Mouse (Mus musculus): ENCODE data around the gene Vps37c. TPM values are rescaled to one million over a fixed set of nuclear protein-coding genes. Genes with fewer than 3 reads are reported as not detected.

Vps37c gene
- polyA plus RNA-seq, 1 experiment from 2014 or later = 35.9 TPM

- DNase-seq (ENCODE audit: low spot score) (no peak), ATAC-seq (ENCODE audit: low read depth) (no peak)
- H3K9ac ChIP-seq (ENCODE audit: low read depth, low read length) = no peak overlapping the region
- no peaks in the 10 kb centered on the region for H3K36me3 ChIP-seq (ENCODE audit: control insufficient read depth, insufficient read depth, low read length)
- no peak overlapping the region for H3K4me3 ChIP-seq (ENCODE audit: low read depth, low read length)
- no peak overlapping the region for H3K27ac ChIP-seq (replicated peaks; ENCODE audit: low read depth, low read length)
- H3K9me3 ChIP-seq (ENCODE audit: control insufficient read depth, low read length) = no peaks in the 10 kb centered on the region
- H3K27me3 ChIP-seq (replicated peaks; ENCODE audit: control insufficient read depth, insufficient read depth, low read length) = no peaks in the 10 kb centered on the region
- peaks cover 19% of the 10 kb centered on the region; the same call in 1 of the 2 replicates for H3K4me1 ChIP-seq (ENCODE audit: control insufficient read depth, insufficient read depth, low read length)
- 47% methylated on average over 5 of the region's 5 CpGs for WGBS
- no peak overlapping the region for H3K4me2 ChIP-seq (ENCODE audit: low read depth, low read length)
These were observed 32.5 kb downstream of the Vps37c start for GRCm38 (mm10) chr19:10721064-10721463.

GRCm38 (mm10) chr19:10723084-10723483 lies 34.5 kb downstream of the Vps37c start:
- H3K4me3 ChIP-seq (ENCODE audit: low read depth, low read length) = no peak overlapping the region
- H3K36me3 ChIP-seq (ENCODE audit: control insufficient read depth, insufficient read depth, low read length) = no peaks in the 10 kb centered on the region
- ATAC-seq (ENCODE audit: low read depth) (no peak), DNase-seq (ENCODE audit: low spot score) (no peak)
- no peaks in the 10 kb centered on the region for H3K9me3 ChIP-seq (ENCODE audit: control insufficient read depth, low read length)
- no peaks in the 10 kb centered on the region for H3K27me3 ChIP-seq (replicated peaks; ENCODE audit: control insufficient read depth, insufficient read depth, low read length)
- peak overlapping the region; percentile 71; the same call in 1 of the 2 replicates for H3K27ac ChIP-seq (replicated peaks; ENCODE audit: low read depth, low read length)
- no peak overlapping the region for H3K9ac ChIP-seq (ENCODE audit: low read depth, low read length)
- no peak overlapping the region for H3K4me2 ChIP-seq (ENCODE audit: low read depth, low read length)
- WGBS = 25% methylated on average over 13 of the region's 13 CpGs
- peaks cover 19% of the 10 kb centered on the region; the same call in 1 of the 2 replicates for H3K4me1 ChIP-seq (ENCODE audit: control insufficient read depth, insufficient read depth, low read length)

- Histone ChIP-seq H3K9ac (ENCODE audit: low read depth, low read length) (no peak overlapping the region), H3K9me3 (ENCODE audit: control insufficient read depth, low read length) (no peaks in the 10 kb centered on the region), H3K4me3 (ENCODE audit: low read depth, low read length) (no peak overlapping the region), H3K36me3 (ENCODE audit: control insufficient read depth, insufficient read depth, low read length) (no peaks in the 10 kb centered on the region), H3K4me2 (ENCODE audit: low read depth, low read length) (no peak overlapping the region), H3K27ac (replicated peaks; ENCODE audit: low read depth, low read length) (peak overlapping the region; percentile 71; the same call in 1 of the 2 replicates), H3K4me1 (ENCODE audit: control insufficient read depth, insufficient read depth, low read length) (peaks cover 19% of the 10 kb centered on the region; the same call in 1 of the 2 replicates), H3K27me3 (replicated peaks; ENCODE audit: control insufficient read depth, insufficient read depth, low read length) (no peaks in the 10 kb centered on the region)
- peak; percentile 90 for DNase-seq (ENCODE audit: low spot score)
- peak; percentile 77 for ATAC-seq (ENCODE audit: low read depth)
- 40% methylated on average over 5 of the region's 5 CpGs for WGBS
These were observed 35.1 kb downstream of the Vps37c start for GRCm38 (mm10) chr19:10723649-10724048.

DNA sequence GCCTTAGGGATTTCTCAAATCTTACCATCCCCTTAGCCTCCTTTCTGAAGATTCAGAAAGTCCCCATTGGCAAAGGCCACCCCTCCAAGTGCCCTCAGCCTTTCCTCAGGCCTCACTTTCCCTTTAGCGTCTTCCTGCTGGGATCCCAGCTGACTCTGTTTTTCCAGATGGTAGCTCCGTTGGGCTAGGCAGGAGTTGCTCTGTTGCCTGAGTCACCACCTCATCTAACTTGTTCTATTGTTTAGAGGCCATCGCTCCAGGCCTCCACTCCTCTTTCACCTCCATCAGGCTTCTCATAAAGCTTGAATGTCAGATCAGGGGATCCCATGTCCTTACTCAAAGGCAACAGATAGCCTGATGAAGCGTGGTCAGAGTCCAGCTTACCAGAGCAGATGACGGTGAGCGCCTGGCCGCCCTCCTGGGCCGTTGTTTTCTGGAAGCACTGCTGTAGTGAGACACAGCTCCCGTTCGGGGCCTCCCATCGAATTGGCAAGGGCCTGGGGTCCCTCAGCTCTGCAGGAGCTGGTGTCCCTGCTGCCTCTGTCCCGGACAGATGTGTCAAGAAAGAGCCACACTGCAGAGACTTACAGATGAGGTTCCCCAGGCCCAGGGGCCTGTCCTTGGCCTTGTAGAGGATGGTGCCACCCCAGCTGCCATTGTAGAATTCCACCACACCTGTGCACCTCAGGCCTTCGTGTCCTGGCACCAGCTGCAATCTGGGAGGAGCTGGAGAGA lies 36.3 kb downstream of the Vps37c start:
- DNase-seq (ENCODE audit: low spot score) = no peak
- H3K4me1 ChIP-seq (ENCODE audit: control insufficient read depth, insufficient read depth, low read length) = peaks cover 18% of the 10 kb centered on the region; the same call in 1 of the 2 replicates
- ATAC-seq (ENCODE audit: low read depth) = no peak
- H3K4me3 ChIP-seq (ENCODE audit: low read depth, low read length) = no peak overlapping the region
- no peaks in the 10 kb centered on the region for H3K9me3 ChIP-seq (ENCODE audit: control insufficient read depth, low read length)
- H3K9ac ChIP-seq (ENCODE audit: low read depth, low read length) = no peak overlapping the region
- H3K27me3 ChIP-seq (replicated peaks; ENCODE audit: control insufficient read depth, insufficient read depth, low read length) = no peaks in the 10 kb centered on the region
- no peak overlapping the region; the same call in 1 of the 2 replicates for H3K27ac ChIP-seq (replicated peaks; ENCODE audit: low read depth, low read length)
- 61% methylated on average over 13 of the region's 13 CpGs for WGBS
- no peak overlapping the region for H3K4me2 ChIP-seq (ENCODE audit: low read depth, low read length)
- H3K36me3 ChIP-seq (ENCODE audit: control insufficient read depth, insufficient read depth, low read length) = no peaks in the 10 kb centered on the region

- Histone ChIP-seq H3K9me3 (ENCODE audit: control insufficient read depth, low read length) (no peaks in the 10 kb centered on the region), H3K4me1 (ENCODE audit: control insufficient read depth, insufficient read depth, low read length) (no peaks in the 10 kb centered on the region), H3K27ac (replicated peaks; ENCODE audit: low read depth, low read length) (no peak overlapping the region), H3K36me3 (ENCODE audit: control insufficient read depth, insufficient read depth, low read length) (no peaks in the 10 kb centered on the region), H3K27me3 (replicated peaks; ENCODE audit: control insufficient read depth, insufficient read depth, low read length) (no peaks in the 10 kb centered on the region), H3K4me2 (ENCODE audit: low read depth, low read length) (no peak overlapping the region), H3K9ac (ENCODE audit: low read depth, low read length) (no peak overlapping the region), H3K4me3 (ENCODE audit: low read depth, low read length) (no peak overlapping the region)
- ATAC-seq (ENCODE audit: low read depth) (no peak), DNase-seq (ENCODE audit: low spot score) (no peak)
- 83% methylated on average over 10 of the region's 10 CpGs for WGBS
These were observed 41.4 kb downstream of the Vps37c start for GRCm38 (mm10) chr19:10729889-10730288.

DNA sequence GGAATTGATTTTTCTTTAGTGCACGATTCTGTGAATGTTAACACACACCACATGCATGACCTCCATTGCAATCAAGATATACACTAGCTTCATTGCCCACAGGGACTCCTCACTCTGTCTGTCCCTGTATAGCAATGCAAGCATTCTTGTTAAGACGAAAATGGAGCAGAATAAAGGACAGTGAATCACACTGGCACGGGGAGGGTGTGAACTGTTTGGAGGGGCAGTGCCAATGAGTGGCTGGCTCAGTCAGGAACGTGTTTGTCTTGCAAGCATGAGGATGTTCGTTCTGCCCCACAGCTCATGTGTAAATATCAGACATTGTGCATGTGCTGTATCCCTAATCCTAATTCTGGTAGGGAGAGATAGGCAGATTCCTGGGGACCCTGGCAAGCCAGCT lies 41.9 kb downstream of the Vps37c start:
- Histone ChIP-seq H3K9ac (ENCODE audit: low read depth, low read length) (no peak overlapping the region), H3K4me3 (ENCODE audit: low read depth, low read length) (no peak overlapping the region), H3K27me3 (replicated peaks; ENCODE audit: control insufficient read depth, insufficient read depth, low read length) (no peaks in the 10 kb centered on the region), H3K36me3 (ENCODE audit: control insufficient read depth, insufficient read depth, low read length) (no peaks in the 10 kb centered on the region), H3K4me1 (ENCODE audit: control insufficient read depth, insufficient read depth, low read length) (no peaks in the 10 kb centered on the region), H3K9me3 (ENCODE audit: control insufficient read depth, low read length) (no peaks in the 10 kb centered on the region), H3K27ac (replicated peaks; ENCODE audit: low read depth, low read length) (no peak overlapping the region), H3K4me2 (ENCODE audit: low read depth, low read length) (no peak overlapping the region)
- DNase-seq (ENCODE audit: low spot score) = peak; percentile 39
- no peak for ATAC-seq (ENCODE audit: low read depth)
- 61% methylated on average over 5 of the region's 5 CpGs for WGBS

- no peak overlapping the region for H3K4me3 ChIP-seq (ENCODE audit: low read depth, low read length)
- no peaks in the 10 kb centered on the region for H3K36me3 ChIP-seq (ENCODE audit: control insufficient read depth, insufficient read depth, low read length)
- DNase-seq (ENCODE audit: low spot score) (no peak), ATAC-seq (ENCODE audit: low read depth) (no peak)
- no peaks in the 10 kb centered on the region for H3K4me1 ChIP-seq (ENCODE audit: control insufficient read depth, insufficient read depth, low read length)
- H3K27me3 ChIP-seq (replicated peaks; ENCODE audit: control insufficient read depth, insufficient read depth, low read length) = no peaks in the 10 kb centered on the region
- WGBS = 90% methylated on average over 7 of the region's 7 CpGs
- no peak overlapping the region for H3K27ac ChIP-seq (replicated peaks; ENCODE audit: low read depth, low read length)
- H3K4me2 ChIP-seq (ENCODE audit: low read depth, low read length) = no peak overlapping the region
- H3K9me3 ChIP-seq (ENCODE audit: control insufficient read depth, low read length) = no peaks in the 10 kb centered on the region
- H3K9ac ChIP-seq (ENCODE audit: low read depth, low read length) = no peak overlapping the region
These were observed 43.4 kb downstream of the Vps37c start for GRCm38 (mm10) chr19:10731975-10732374.

- ATAC-seq (ENCODE audit: low read depth) (no peak), DNase-seq (ENCODE audit: low spot score) (no peak)
- H3K9me3 ChIP-seq (ENCODE audit: control insufficient read depth, low read length) = no peaks in the 10 kb centered on the region
- H3K4me2 ChIP-seq (ENCODE audit: low read depth, low read length) = no peak overlapping the region
- WGBS = 94% methylated on average over 7 of the region's 7 CpGs
- no peaks in the 10 kb centered on the region for H3K27me3 ChIP-seq (replicated peaks; ENCODE audit: control insufficient read depth, insufficient read depth, low read length)
- no peak overlapping the region for H3K4me3 ChIP-seq (ENCODE audit: low read depth, low read length)
- H3K9ac ChIP-seq (ENCODE audit: low read depth, low read length) = no peak overlapping the region
- no peak overlapping the region for H3K27ac ChIP-seq (replicated peaks; ENCODE audit: low read depth, low read length)
- H3K36me3 ChIP-seq (ENCODE audit: control insufficient read depth, insufficient read depth, low read length) = no peaks in the 10 kb centered on the region
- H3K4me1 ChIP-seq (ENCODE audit: control insufficient read depth, insufficient read depth, low read length) = no peaks in the 10 kb centered on the region
These were observed 44.2 kb downstream of the Vps37c start for GRCm38 (mm10) chr19:10732741-10733140.
